Mouse (Mus musculus): ENCODE measurements around the gene Ackr4. TPM values are rescaled to one million over a fixed set of nuclear protein-coding genes. Genes with fewer than 3 reads are reported as not detected.

The Ackr4 gene
- polyA plus RNA-seq, 2 experiments: 0.11 to 0.24 TPM

GRCm38 (mm10) chr9:104098256-104098655 lies 28.5 kb downstream of the Ackr4 start:
- H3K9me3 ChIP-seq (ENCODE audit: control insufficient read depth, low read length): no peaks in the 10 kb centered on the region
- 32% methylated on average over 5 of the region's 5 CpGs for WGBS (ENCODE audit: insufficient replicate concordance)
- H3K4me3 ChIP-seq (ENCODE audit: insufficient read depth in 1 of 2, low read depth in 2 of 2, low read length in 2 of 2): no peak overlapping the region
- no peaks in the 10 kb centered on the region for H3K27me3 ChIP-seq (ENCODE audit: control insufficient read depth, insufficient read depth, low read length)
- H3K9ac ChIP-seq (replicated peaks): no peak overlapping the region
- TF ChIP-seq CTCF (IDR thresholded peaks at IDR 0.05; ENCODE audit: low read depth) (no peak), EP300 (IDR thresholded peaks at IDR 0.05; ENCODE audit: low read depth) (no peak)
- no peak for DNase-seq (ENCODE audit: low read depth in 3 of 3, low spot score in 3 of 3)
- H3K4me2 ChIP-seq (ENCODE audit: low read depth): no peak overlapping the region
- H3K4me1 ChIP-seq (replicated peaks; ENCODE audit: control insufficient read depth in 2 of 2, insufficient read depth in 2 of 2, low read length in 1 of 2): no peaks in the 10 kb centered on the region
- ATAC-seq (ENCODE audit: insufficient read depth): no peak
- H3K27ac ChIP-seq: no peak overlapping the region
- no peaks in the 10 kb centered on the region for H3K36me3 ChIP-seq (replicated peaks; ENCODE audit: control insufficient read depth, insufficient read depth, low read depth)

- Histone ChIP-seq H3K9ac (replicated peaks) (no peak overlapping the region), H3K36me3 (replicated peaks; ENCODE audit: control insufficient read depth, insufficient read depth, low read depth) (no peaks in the 10 kb centered on the region), H3K27me3 (ENCODE audit: control insufficient read depth, insufficient read depth, low read length) (no peaks in the 10 kb centered on the region), H3K9me3 (ENCODE audit: control insufficient read depth, low read length) (no peaks in the 10 kb centered on the region), H3K4me3 (ENCODE audit: insufficient read depth in 1 of 2, low read depth in 2 of 2, low read length in 2 of 2) (no peak overlapping the region), H3K4me1 (replicated peaks; ENCODE audit: control insufficient read depth in 2 of 2, insufficient read depth in 2 of 2, low read length in 1 of 2) (no peaks in the 10 kb centered on the region), H3K27ac (no peak overlapping the region), H3K4me2 (ENCODE audit: low read depth) (no peak overlapping the region)
- TF ChIP-seq EP300 (IDR thresholded peaks at IDR 0.05; ENCODE audit: low read depth) (no peak), CTCF (IDR thresholded peaks at IDR 0.05; ENCODE audit: low read depth) (no peak)
- WGBS (ENCODE audit: insufficient replicate concordance): 81% methylated on average over 5 of the region's 5 CpGs
- ATAC-seq (ENCODE audit: insufficient read depth) (no peak), DNase-seq (ENCODE audit: low read depth in 3 of 3, low spot score in 3 of 3) (no peak)
Observed at GRCm38 (mm10) chr9:104092945-104093344, 33.8 kb downstream of the Ackr4 start.

GRCm38 (mm10) chr9:104088555-104088954 lies 38.2 kb downstream of the Ackr4 start:
- Histone ChIP-seq H3K36me3 (replicated peaks; ENCODE audit: control insufficient read depth, insufficient read depth, low read depth) (no peaks in the 10 kb centered on the region; the same call in 1 of the 2 replicates), H3K27ac (no peak overlapping the region), H3K27me3 (ENCODE audit: control insufficient read depth, insufficient read depth, low read length) (no peaks in the 10 kb centered on the region), H3K4me2 (ENCODE audit: low read depth) (no peak overlapping the region), H3K9me3 (ENCODE audit: control insufficient read depth, low read length) (no peaks in the 10 kb centered on the region), H3K4me3 (ENCODE audit: insufficient read depth in 1 of 2, low read depth in 2 of 2, low read length in 2 of 2) (no peak overlapping the region), H3K4me1 (replicated peaks; ENCODE audit: control insufficient read depth in 2 of 2, insufficient read depth in 2 of 2, low read length in 1 of 2) (no peaks in the 10 kb centered on the region), H3K9ac (replicated peaks) (no peak overlapping the region)
- ATAC-seq (ENCODE audit: insufficient read depth): no peak
- WGBS (ENCODE audit: insufficient replicate concordance): 58% methylated on average over 8 of the region's 8 CpGs
- DNase-seq (ENCODE audit: low read depth in 3 of 3, low spot score in 3 of 3): no peak
- TF ChIP-seq EP300 (IDR thresholded peaks at IDR 0.05; ENCODE audit: low read depth): no peak
- no peak for TF ChIP-seq CTCF (IDR thresholded peaks at IDR 0.05; ENCODE audit: low read depth)

- no peak overlapping the region for H3K27ac ChIP-seq
- no peak overlapping the region for H3K9ac ChIP-seq (replicated peaks)
- no peaks in the 10 kb centered on the region for H3K27me3 ChIP-seq (ENCODE audit: control insufficient read depth, insufficient read depth, low read length)
- H3K9me3 ChIP-seq (ENCODE audit: control insufficient read depth, low read length): no peaks in the 10 kb centered on the region
- ATAC-seq (ENCODE audit: insufficient read depth): no peak
- H3K4me2 ChIP-seq (ENCODE audit: low read depth): no peak overlapping the region
- WGBS (ENCODE audit: insufficient replicate concordance): 63% methylated on average over 4 of the region's 4 CpGs
- no peak for TF ChIP-seq CTCF (IDR thresholded peaks at IDR 0.05; ENCODE audit: low read depth)
- no peaks in the 10 kb centered on the region; the same call in 1 of the 2 replicates for H3K36me3 ChIP-seq (replicated peaks; ENCODE audit: control insufficient read depth, insufficient read depth, low read depth)
- no peak for DNase-seq (ENCODE audit: low read depth in 3 of 3, low spot score in 3 of 3)
- no peaks in the 10 kb centered on the region for H3K4me1 ChIP-seq (replicated peaks; ENCODE audit: control insufficient read depth in 2 of 2, insufficient read depth in 2 of 2, low read length in 1 of 2)
- H3K4me3 ChIP-seq (ENCODE audit: insufficient read depth in 1 of 2, low read depth in 2 of 2, low read length in 2 of 2): no peak overlapping the region
Observed at GRCm38 (mm10) chr9:104085730-104086429, 40.9 kb downstream of the Ackr4 start.

GRCm38 (mm10) chr9:104080038-104080437 lies 46.7 kb downstream of the Ackr4 start:
- WGBS (ENCODE audit: insufficient replicate concordance): 63% methylated on average over 3 of the region's 3 CpGs
- Histone ChIP-seq H3K4me3 (ENCODE audit: insufficient read depth in 1 of 2, low read depth in 2 of 2, low read length in 2 of 2) (no peak overlapping the region), H3K27me3 (ENCODE audit: control insufficient read depth, insufficient read depth, low read length) (no peaks in the 10 kb centered on the region), H3K9ac (replicated peaks) (no peak overlapping the region), H3K36me3 (replicated peaks; ENCODE audit: control insufficient read depth, insufficient read depth, low read depth) (no peaks in the 10 kb centered on the region; the same call in 1 of the 2 replicates), H3K4me1 (replicated peaks; ENCODE audit: control insufficient read depth in 2 of 2, insufficient read depth in 2 of 2, low read length in 1 of 2) (no peaks in the 10 kb centered on the region), H3K4me2 (ENCODE audit: low read depth) (no peak overlapping the region), H3K9me3 (ENCODE audit: control insufficient read depth, low read length) (no peaks in the 10 kb centered on the region), H3K27ac (no peak overlapping the region)
- DNase-seq (ENCODE audit: low read depth in 3 of 3, low spot score in 3 of 3): no peak
- TF ChIP-seq EP300 (IDR thresholded peaks at IDR 0.05; ENCODE audit: low read depth): no peak
- TF ChIP-seq CTCF (IDR thresholded peaks at IDR 0.05; ENCODE audit: low read depth): no peak
- no peak for ATAC-seq (ENCODE audit: insufficient read depth)
